Mouse (Mus musculus): Measurements from ENCODE around the gene Gm6676.
"Not testable (repeated sequence)": the region's sequence is repeated elsewhere in the genome, so short reads cannot be mapped to it uniquely, and the experiment has no call there.

Gene Gm6676

DNA sequence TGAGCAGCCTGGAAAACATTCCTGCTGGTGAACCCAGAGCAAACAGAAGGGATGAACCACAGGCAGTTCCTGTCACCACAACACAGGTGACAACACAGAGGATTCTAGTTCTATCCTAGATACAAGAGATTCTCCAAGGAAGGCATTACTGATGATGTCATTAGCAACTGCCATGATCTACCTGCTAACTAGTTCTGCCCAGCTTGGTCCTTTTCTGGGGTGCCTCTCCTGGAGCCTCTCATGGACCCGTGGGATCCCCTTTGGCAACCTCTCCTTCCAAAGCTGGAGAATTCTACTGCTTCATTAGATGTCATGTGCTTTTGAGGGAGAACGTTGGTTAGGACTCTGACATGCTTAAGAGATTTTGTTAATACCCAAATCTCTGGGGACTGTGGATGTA is at the start of gene Gm6676:
Gm6676 (minus strand) TSS at position 101 of the 400 bp plus-strand sequence.
- not testable (repeated sequence) for DNase-seq (ENCODE audit: low spot score)

GRCm38 (mm10) chr14:7174483-7174971 is 49.3 kb upstream of the Gm6676 start, which contains the start of gene Gm3512:
TSS of gene Gm3512 (minus strand) at chr14:7174533.
- not testable (repeated sequence) for DNase-seq (ENCODE audit: low spot score)

- peak; percentile 2 for DNase-seq (ENCODE audit: low spot score)
Observed at GRCm38 (mm10) chr14:7105124-7105802, 19.9 kb downstream of the Gm6676 start.

DNA sequence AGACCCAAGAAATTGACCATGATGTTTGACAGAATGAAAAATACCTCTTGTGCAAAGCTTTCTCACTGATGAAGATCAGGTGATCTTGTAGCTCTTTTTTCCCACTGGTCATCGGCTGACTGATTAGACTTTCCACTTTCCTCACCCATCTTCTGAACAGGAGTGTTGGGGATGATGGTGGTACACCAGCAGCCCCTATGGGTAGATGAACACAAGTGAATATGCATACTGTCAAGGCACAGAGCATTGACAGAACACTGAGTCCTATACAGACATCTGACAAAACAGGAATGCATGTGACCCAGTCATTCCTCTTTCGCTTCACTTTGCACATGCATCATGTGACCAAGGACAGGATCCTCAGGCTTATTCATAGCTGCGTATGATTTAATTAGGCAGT is 24.7 kb downstream of the Gm6676 start, which contains the start of gene Gm3696:
Gm3696 (minus strand) TSS at position 101 of the 400 bp plus-strand sequence.
- DNase-seq (ENCODE audit: low spot score) = not testable (repeated sequence)

Data from testis, postnatal 14 days (tissue).